Mouse (Mus musculus) heart, adult 10 weeks (tissue): ENCODE data around the gene Fam186a. TPM values are rescaled to one million over a fixed set of nuclear protein-coding genes. Genes with fewer than 3 reads are reported as not detected.

Source experiments
- polyA plus RNA-seq: library from polyadenylated mRNA; stranded (reverse); fragments of 350-450 nt; fragmentation: Illumina TruSeq; extraction: RNeasy Lipid Tissue Mini Kit (QIAGEN cat#74804); gene quantifications from one replicate; pipeline ENCODE4 v1.2.3, GENCODE M21; 2014; ENCODE audit warnings: low read depth, low replicate concordance

The Fam186a gene
- polyA plus RNA-seq, result 0.16 TPM

DNA sequence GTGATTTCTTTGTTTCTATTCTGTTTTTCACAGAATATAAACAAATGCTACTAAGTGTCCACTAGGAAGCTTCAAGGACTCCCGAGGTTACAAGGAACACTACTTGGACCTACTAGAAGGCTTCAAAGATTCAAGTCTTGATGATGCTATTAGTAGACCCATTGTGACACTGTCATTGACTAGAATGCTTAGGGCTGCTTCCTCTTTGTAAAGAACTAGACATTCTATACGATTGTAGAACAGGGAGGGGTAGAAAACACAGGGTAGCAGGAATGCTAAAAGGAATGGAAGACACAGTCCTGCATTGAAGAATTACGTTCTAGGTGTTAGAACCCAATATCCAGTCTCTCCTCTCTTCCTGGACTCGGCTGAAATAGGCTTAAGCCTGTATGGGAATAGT lies at the start of gene Fam186a:
TSS of gene Fam186a (minus strand) at position 101 of the 400 bp plus-strand sequence.

DNA sequence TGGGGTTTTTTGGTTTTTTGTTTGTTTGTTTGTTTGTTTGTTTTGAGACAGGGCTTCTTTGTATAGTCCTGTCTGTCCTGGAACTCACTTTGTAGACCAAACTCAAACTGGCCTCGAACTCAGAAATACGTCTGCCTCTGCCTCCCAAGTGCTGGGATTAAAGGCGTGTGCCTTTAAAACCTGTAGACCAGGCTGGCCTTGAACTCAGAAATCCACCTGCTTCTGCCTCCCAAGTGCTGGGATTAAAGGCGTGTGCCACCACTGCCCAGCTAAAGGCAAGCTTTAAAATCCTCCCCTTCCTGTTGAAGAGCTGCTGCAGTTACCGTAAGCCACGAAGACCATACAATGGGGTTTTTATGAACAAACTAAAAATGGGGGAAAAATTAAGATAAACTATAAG lies 2.9 kb upstream of the Fam186a start, which contains the start of gene Larp4:
TSS of gene Larp4 (plus strand) at position 301 of the 400 bp plus-strand sequence.

DNA sequence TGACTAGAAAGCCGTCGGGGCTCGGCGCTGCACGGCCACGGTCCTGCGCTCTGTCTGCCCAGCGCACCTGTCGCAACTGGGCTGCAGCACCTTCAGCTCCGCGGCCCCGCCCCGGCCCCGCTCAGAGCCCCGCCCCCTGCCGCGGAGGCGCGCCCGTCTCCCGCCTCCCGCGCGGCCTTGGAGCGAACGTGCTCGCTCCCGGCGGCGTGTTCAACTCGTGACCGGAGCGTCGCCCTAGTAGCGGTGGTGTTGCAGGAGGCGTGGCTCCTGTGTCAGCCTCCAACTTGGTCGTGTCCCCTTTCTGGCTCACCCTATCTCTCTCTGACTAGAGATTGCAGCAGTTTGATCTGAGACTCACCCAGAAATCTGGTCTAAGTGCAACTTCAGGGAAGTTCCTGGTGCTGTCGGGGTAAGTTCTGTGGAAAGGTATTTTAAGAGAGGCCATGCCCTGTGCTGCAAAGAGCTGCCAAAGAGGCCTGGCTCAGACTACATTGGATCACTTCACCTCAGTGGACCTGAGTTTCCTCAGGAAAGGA lies 91.5 kb downstream of the Fam186a start, which contains the start of gene Lima1:
TSS of gene Lima1 (minus strand) at position 123 of the 536 bp plus-strand sequence.

Other genes with a start within 250 kb of the Fam186a start
- gene Gpd1, start 249.5 kb downstream of the Fam186a start, polyA plus RNA-seq, result 57.8 TPM
- gene Cox14, start 241.4 kb downstream of the Fam186a start, polyA plus RNA-seq, result 216 TPM
- 29.1 TPM for gene Cers5, start 194.2 kb downstream of the Fam186a start, polyA plus RNA-seq
- 18.0 TPM for gene Lima1, start 91.6 kb downstream of the Fam186a start, polyA plus RNA-seq
- gene Larp4, start 3.0 kb upstream of the Fam186a start, polyA plus RNA-seq, result 25.0 TPM
- gene Dip2b, start 71.6 kb upstream of the Fam186a start, polyA plus RNA-seq, result 9.5 TPM